Mouse (Mus musculus): ENCODE results near the gene Gm45716. TPM values are rescaled to one million over a fixed set of nuclear protein-coding genes. Genes with fewer than 3 reads are reported as not detected.

The Gm45716 gene
- polyA plus RNA-seq, 1 experiment from 2014 or later, result 22.0 TPM

DNA sequence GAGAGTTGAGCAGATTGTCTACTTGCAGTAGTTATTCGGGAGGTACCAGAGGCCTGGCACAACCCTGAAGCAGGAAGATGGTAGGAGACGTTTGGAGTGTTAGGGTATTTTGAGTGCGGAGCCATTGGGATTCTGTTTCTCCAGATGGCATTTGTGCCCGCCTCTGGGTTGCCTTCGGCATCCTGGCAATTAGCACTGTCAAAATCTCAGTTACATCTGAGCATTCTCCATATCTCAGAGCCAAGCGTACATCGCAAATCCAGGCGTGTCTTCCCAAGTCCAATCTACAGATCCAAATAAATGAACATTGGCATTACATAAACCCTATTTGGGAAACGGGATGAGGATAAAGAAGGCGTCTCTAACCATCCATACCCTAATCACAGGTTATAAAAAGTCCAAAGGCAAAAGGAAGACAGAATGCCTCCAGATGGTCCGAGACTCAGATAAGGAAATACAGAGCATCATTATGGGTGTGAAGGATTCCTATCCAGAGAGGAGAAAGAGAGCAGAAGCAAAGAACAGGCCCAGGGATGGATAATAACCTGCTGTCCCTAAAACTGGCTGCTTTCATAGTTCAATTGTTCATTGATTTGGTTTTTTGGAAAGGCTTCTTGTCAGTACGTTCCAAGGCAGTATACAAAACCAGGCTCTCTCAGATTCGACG is 11.7 kb upstream of the Gm45716 start:
- ATAC-seq (ENCODE audit: low FRiP score, low read depth), result no peak
- Histone ChIP-seq H3K4me3 (no peak overlapping the region), H3K9me3 (no peaks in the 10 kb centered on the region), H3K4me2 (no peak overlapping the region), H3K27me3 (no peaks in the 10 kb centered on the region), H3K27ac (replicated peaks) (no peak overlapping the region), H3K36me3 (no peaks in the 10 kb centered on the region), H3K4me1 (replicated peaks) (no peaks in the 10 kb centered on the region), H3K9ac (no peak overlapping the region)
- WGBS, result 88% methylated on average over 14 of the region's 14 CpGs

DNA sequence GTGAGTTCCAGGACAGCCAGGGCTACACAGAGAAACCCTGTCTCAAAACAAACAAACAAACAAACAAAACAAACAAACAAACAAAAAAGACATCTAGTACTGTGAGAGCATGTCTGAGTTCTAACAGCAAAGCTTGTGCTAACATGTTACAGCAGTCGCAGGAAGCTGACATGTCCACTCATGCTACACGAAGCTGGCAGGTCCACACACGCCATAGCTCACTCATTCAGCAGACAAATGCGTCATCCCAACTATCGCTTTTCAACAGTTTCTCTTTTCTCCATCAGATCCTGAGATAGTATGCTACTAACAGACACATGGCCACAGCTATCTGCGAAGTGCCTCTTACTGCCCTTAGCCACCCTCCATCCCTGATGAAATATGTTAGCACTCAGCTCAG is 10.1 kb upstream of the Gm45716 start:
- H3K4me2 ChIP-seq, result no peak overlapping the region
- no peak for ATAC-seq (ENCODE audit: low FRiP score, low read depth)
- WGBS, result 96% methylated on average over 6 of the region's 6 CpGs

DNA sequence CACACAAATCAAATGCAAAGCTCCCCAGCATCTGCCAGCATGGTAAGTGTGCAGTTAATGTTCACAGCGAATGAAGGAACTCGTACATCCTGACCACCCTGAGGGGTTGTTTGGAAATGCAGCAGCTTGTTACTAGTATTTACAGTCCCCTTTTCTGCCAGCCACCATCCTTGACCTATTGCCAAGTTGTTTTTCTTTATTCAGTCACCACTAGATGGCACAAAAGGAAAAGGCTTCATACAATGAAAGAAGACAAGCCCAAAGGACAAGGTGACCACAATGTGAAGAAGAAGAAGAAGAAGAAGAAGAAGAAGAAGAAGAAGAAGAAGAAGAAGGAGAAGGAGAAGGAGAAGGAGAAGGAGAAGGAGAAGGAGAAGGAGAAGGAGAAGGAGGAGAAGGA is 4.1 kb upstream of the Gm45716 start:
- no peak for ATAC-seq (ENCODE audit: low FRiP score, low read depth)
- H3K9me3 ChIP-seq, result no peaks in the 10 kb centered on the region

More for the DNA sequence above, 10.1 kb upstream of the Gm45716 start:
- Histone ChIP-seq H3K9me3 (no peaks in the 10 kb centered on the region), H3K4me1 (replicated peaks) (no peaks in the 10 kb centered on the region), H3K9ac (no peak overlapping the region), H3K4me3 (no peak overlapping the region), H3K36me3 (no peaks in the 10 kb centered on the region), H3K27ac (replicated peaks) (no peak overlapping the region), H3K27me3 (no peaks in the 10 kb centered on the region)

GRCm38 (mm10) chr11:90184756-90185155 is 2.7 kb upstream of the Gm45716 start:
- Histone ChIP-seq H3K4me2 (no peak overlapping the region), H3K9me3 (no peaks in the 10 kb centered on the region), H3K27ac (replicated peaks) (no peak overlapping the region), H3K4me1 (replicated peaks) (no peaks in the 10 kb centered on the region), H3K27me3 (no peaks in the 10 kb centered on the region), H3K36me3 (no peaks in the 10 kb centered on the region), H3K9ac (no peak overlapping the region), H3K4me3 (no peak overlapping the region)
- no peak for ATAC-seq (ENCODE audit: low FRiP score, low read depth)
- WGBS, result 88% methylated on average over 4 of the region's 4 CpGs

More for the DNA sequence above, 4.1 kb upstream of the Gm45716 start:
- H3K4me2 ChIP-seq, result no peak overlapping the region
- H3K27me3 ChIP-seq, result no peaks in the 10 kb centered on the region
- no peaks in the 10 kb centered on the region for H3K4me1 ChIP-seq (replicated peaks)
- H3K36me3 ChIP-seq, result no peaks in the 10 kb centered on the region
- no peak overlapping the region for H3K4me3 ChIP-seq
- no peak overlapping the region for H3K27ac ChIP-seq (replicated peaks)
- WGBS, result 14% methylated on average over 2 of the region's 2 CpGs
- H3K9ac ChIP-seq, result no peak overlapping the region

DNA sequence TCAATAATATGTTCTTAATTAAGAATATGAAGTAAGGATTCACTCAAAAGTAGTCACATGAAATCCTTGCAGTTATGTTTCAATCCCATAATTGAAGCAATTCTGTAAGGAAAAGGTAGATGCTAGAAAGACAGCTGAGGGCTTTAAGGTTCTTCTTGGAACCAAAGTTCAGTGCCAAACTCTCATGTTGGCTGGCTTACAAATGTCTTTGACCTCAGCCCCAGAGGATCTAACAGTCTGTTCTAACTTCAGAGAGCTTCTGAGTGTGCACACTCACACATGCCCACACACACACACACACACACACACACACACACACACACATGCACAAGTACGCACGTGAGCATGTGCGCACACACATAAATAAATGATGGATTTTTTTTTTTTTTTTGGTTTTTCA is 2.7 kb downstream of the Gm45716 start:
- H3K4me2 ChIP-seq, result no peak overlapping the region
- H3K27me3 ChIP-seq, result no peaks in the 10 kb centered on the region
- WGBS, result 96% methylated on average over 3 of the region's 3 CpGs
- H3K36me3 ChIP-seq, result no peaks in the 10 kb centered on the region
- no peaks in the 10 kb centered on the region for H3K4me1 ChIP-seq (replicated peaks)
- H3K4me3 ChIP-seq, result no peak overlapping the region
- H3K27ac ChIP-seq (replicated peaks), result no peak overlapping the region
- no peak for ATAC-seq (ENCODE audit: low FRiP score, low read depth)
- no peak overlapping the region for H3K9ac ChIP-seq
- H3K9me3 ChIP-seq, result no peaks in the 10 kb centered on the region

- no peak for ATAC-seq (ENCODE audit: low FRiP score, low read depth)
- no peaks in the 10 kb centered on the region for H3K36me3 ChIP-seq
- no peaks in the 10 kb centered on the region for H3K4me1 ChIP-seq (replicated peaks)
- H3K4me2 ChIP-seq, result no peak overlapping the region
- WGBS, result 59% methylated on average over 1 of the region's 1 CpGs
- H3K9me3 ChIP-seq, result no peaks in the 10 kb centered on the region
- H3K27me3 ChIP-seq, result no peaks in the 10 kb centered on the region
- H3K27ac ChIP-seq (replicated peaks), result no peak overlapping the region
- no peak overlapping the region for H3K9ac ChIP-seq
- H3K4me3 ChIP-seq, result no peak overlapping the region
Measured at GRCm38 (mm10) chr11:90194946-90195345, 7.5 kb downstream of the Gm45716 start.

DNA sequence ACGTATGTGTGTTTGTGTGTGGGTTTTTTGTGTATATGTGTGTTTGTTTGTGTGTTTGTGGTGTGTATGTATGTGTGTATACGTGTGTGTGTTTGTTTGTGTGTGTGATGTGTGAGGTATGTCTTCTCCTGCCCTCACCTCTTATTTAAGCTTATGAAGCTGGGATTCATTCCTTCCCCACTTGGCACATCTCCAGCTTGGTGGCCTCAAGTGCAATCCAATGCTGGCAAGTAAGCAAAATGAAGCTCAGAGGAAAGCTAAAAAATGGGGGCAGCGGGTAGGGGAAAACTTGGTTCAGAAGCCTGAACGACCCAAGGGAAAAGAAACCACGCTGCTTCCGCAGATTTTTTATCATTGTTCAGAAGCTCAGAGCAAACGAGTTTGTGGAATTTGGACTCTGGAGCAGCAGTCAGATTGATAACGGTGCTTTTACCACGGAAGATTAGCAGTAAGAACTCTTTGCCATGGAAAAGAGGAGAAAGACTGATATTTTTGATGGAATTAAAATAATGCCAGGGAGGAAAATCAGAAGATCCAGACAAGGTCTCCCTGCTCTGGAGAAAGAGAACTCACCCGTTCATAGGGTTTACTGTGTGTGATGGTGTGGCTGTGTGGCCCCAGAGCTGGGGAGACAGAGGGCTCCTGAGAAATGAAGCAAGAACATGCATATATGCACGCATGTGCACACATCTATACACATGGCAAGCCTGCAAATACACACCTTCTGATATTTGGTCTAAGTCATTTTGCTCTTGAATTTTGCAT is 8.5 kb downstream of the Gm45716 start:
- Histone ChIP-seq H3K4me1 (replicated peaks) (no peaks in the 10 kb centered on the region), H3K4me2 (no peak overlapping the region), H3K27me3 (no peaks in the 10 kb centered on the region), H3K27ac (replicated peaks) (no peak overlapping the region), H3K36me3 (no peaks in the 10 kb centered on the region), H3K9ac (no peak overlapping the region), H3K9me3 (no peaks in the 10 kb centered on the region), H3K4me3 (no peak overlapping the region)
- 73% methylated on average over 11 of the region's 11 CpGs for WGBS
- ATAC-seq (ENCODE audit: low FRiP score, low read depth), result no peak

DNA sequence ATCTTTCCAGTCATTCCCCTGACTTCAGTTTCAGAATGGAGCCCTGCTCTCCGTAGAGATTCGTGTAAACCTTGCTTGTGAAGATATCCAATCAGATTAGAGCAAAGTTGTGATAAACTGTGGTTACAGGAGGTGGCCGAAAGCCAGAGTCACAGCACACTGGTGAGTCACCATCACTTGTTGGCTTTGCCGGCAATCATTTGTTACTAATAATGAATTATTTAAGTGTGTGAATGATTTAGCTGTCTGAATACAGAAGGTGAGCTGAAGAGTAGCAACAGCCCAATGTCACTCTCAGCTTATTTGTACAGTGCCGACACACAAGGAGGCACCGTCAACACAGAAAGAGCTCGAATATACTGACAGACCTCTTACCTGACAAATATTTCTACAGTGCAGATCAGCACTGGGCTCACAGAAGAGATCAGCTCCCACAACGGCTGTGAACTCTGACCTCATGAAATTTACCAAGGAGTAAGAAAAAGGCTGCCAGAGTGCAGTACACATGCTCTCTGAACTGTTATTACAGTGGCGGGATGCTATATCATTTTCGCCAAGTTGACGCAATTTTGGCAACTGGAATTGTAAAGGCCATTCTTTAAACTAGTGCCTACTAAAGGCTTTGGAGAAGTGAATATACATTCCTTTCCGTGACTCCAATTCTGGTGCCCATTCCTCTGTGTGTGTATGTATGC is 9.2 kb downstream of the Gm45716 start:
- WGBS, result 84% methylated on average over 12 of the region's 12 CpGs
- H3K9ac ChIP-seq, result no peak overlapping the region

DNA sequence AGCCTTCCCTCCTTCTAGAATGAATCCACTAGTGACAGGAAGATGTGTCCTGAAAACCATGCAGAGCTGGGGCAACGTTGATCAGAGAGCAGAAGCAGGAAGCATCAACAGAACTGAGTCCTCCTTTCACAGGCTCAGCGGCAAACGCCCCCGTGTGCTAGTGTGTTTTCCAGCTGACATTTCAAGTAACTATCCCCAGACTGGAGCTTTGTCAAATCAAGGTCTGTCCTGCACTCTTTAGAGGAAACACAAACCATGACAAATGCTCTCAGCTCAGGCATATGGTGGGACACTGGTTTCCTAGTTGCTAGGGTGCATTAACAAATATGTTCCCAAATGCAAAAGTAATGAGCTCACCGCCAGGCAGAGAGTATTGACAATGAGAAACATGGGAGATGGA is 10.6 kb downstream of the Gm45716 start:
- 23% methylated on average over 5 of the region's 5 CpGs for WGBS
- ATAC-seq (ENCODE audit: low FRiP score, low read depth), result no peak

More for the DNA sequence above, 9.2 kb downstream of the Gm45716 start:
- Histone ChIP-seq H3K36me3 (no peaks in the 10 kb centered on the region), H3K27me3 (no peaks in the 10 kb centered on the region), H3K9me3 (no peaks in the 10 kb centered on the region), H3K27ac (replicated peaks) (no peak overlapping the region), H3K4me3 (no peak overlapping the region), H3K4me1 (replicated peaks) (no peaks in the 10 kb centered on the region), H3K4me2 (no peak overlapping the region)
- ATAC-seq (ENCODE audit: low FRiP score, low read depth), result no peak

GRCm38 (mm10) chr11:90200826-90201225 is 13.3 kb downstream of the Gm45716 start:
- no peaks in the 10 kb centered on the region for H3K4me1 ChIP-seq (replicated peaks)
- no peaks in the 10 kb centered on the region for H3K27me3 ChIP-seq
- H3K9me3 ChIP-seq, result no peaks in the 10 kb centered on the region
- H3K36me3 ChIP-seq, result no peaks in the 10 kb centered on the region
- WGBS, result 88% methylated on average over 2 of the region's 2 CpGs
- no peak overlapping the region for H3K4me3 ChIP-seq
- H3K4me2 ChIP-seq, result no peak overlapping the region
- no peak for ATAC-seq (ENCODE audit: low FRiP score, low read depth)
- H3K9ac ChIP-seq, result no peak overlapping the region
- H3K27ac ChIP-seq (replicated peaks), result no peak overlapping the region

More for the DNA sequence above, 10.6 kb downstream of the Gm45716 start:
- H3K4me3 ChIP-seq, result no peak overlapping the region
- no peaks in the 10 kb centered on the region for H3K36me3 ChIP-seq
- H3K27me3 ChIP-seq, result no peaks in the 10 kb centered on the region
- H3K27ac ChIP-seq (replicated peaks), result no peak overlapping the region
- no peak overlapping the region for H3K9ac ChIP-seq
- no peaks in the 10 kb centered on the region for H3K4me1 ChIP-seq (replicated peaks)
- no peaks in the 10 kb centered on the region for H3K9me3 ChIP-seq
- H3K4me2 ChIP-seq, result no peak overlapping the region

DNA sequence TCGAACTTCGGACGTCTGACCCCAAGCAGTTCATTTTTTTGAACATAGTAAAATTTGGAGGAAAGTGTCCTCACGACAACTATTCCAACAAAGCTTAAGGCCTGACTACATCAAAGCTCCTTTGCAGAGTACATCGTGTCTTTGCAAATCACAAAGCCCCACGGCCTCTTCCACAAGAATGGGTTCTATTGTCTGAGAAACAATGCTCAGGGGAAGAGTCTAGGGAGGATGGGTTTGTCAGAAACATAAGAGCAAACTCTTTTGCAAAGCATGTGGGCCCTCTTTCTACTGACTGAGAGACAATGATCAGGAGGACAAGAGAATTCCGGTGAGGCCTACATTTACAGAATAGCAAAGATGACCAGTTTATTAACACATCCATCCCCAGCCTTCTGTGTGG is 26.8 kb downstream of the Gm45716 start:
- Histone ChIP-seq H3K36me3 (no peaks in the 10 kb centered on the region), H3K27me3 (no peaks in the 10 kb centered on the region), H3K9me3 (no peaks in the 10 kb centered on the region), H3K4me2 (no peak overlapping the region), H3K4me1 (replicated peaks) (no peaks in the 10 kb centered on the region), H3K27ac (replicated peaks) (no peak overlapping the region), H3K9ac (no peak overlapping the region), H3K4me3 (no peak overlapping the region)
- WGBS, result 42% methylated on average over 7 of the region's 7 CpGs
- ATAC-seq (ENCODE audit: low FRiP score, low read depth), result no peak

- no peak overlapping the region for H3K4me3 ChIP-seq
- H3K9ac ChIP-seq, result no peak overlapping the region
- no peaks in the 10 kb centered on the region for H3K27me3 ChIP-seq
- WGBS, result 78% methylated on average over 6 of the region's 6 CpGs
- no peaks in the 10 kb centered on the region for H3K9me3 ChIP-seq
- H3K36me3 ChIP-seq, result no peaks in the 10 kb centered on the region
- H3K4me1 ChIP-seq (replicated peaks), result no peaks in the 10 kb centered on the region
- no peak for ATAC-seq (ENCODE audit: low FRiP score, low read depth)
- no peak overlapping the region for H3K27ac ChIP-seq (replicated peaks)
- no peak overlapping the region for H3K4me2 ChIP-seq
Measured at GRCm38 (mm10) chr11:90220022-90220645, 32.7 kb downstream of the Gm45716 start.
